Mouse (Mus musculus) cerebellum, adult 2 months (tissue): ENCODE data around the gene Nrip3. TPM values are rescaled to one million over a fixed set of nuclear protein-coding genes. Genes with fewer than 3 reads are reported as not detected.

Source experiments
- DNase-seq, 2 experiments: peaks; one replicate each; pipeline ENCODE4 v3.0.0; 2021
- H3K27ac ChIP-seq: fragments of 200-500 bp; 2 replicates; pipeline ENCODE4 v1.5.1; 2012; ENCODE audit warnings: low read length, control low read depth, inconsistent platforms; ENCODE audit not compliant: insufficient read depth
- H3K27me3 ChIP-seq: fragments of 200-500 bp; 2 replicates; pipeline ENCODE4 v1.6.1; 2012; ENCODE audit warnings: inconsistent platforms, mild to moderate bottlenecking, low read length, moderate library complexity; ENCODE audit not compliant: control insufficient read depth, insufficient read depth
- H3K4me1 ChIP-seq: fragments of 200-500 bp; 2 replicates; pipeline ENCODE4 v1.6.1; 2011; ENCODE audit warnings: low read length; ENCODE audit not compliant: control insufficient read depth, insufficient read depth
- H3K4me3 ChIP-seq: fragments of 200-500 bp; replicated peaks from 2 replicates; pipeline ENCODE3; 2011; ENCODE audit warnings: mild to moderate bottlenecking, low read depth, low read length, control low read depth; ENCODE audit not compliant: insufficient read depth
- CTCF ChIP-seq: fragments of 200-500 bp; IDR thresholded peaks from 2 replicates; pipeline ENCODE4 v1.5.1; 2011; ENCODE audit warnings: low read depth, mild to moderate bottlenecking, control low read depth, low read length, moderate library complexity, borderline replicate concordance; ENCODE audit not compliant: insufficient read depth
- POLR2A ChIP-seq: fragments of 200-500 bp; IDR thresholded peaks from 2 replicates; pipeline ENCODE4 v1.6.1; 2011; ENCODE audit warnings: low read length, control low read depth, borderline replicate concordance; ENCODE audit not compliant: insufficient read depth
- WGBS: fragments of 180-500 bp; shearing (Covaris S2); methylation state at CpG from one replicate; pipeline ENCODE4 v1.1.7; 2018; 5-methylcytosine and 5-hydroxymethylcytosine counted together
- polyA plus RNA-seq: library from polyadenylated mRNA; depleted of rRNA; stranded (reverse); fragments of >200 nt; gene quantifications from 2 replicates; pipeline ENCODE4 v1.2.3, GENCODE M21; 2012

Nrip3 gene
- polyA plus RNA-seq, 1 experiment, result 52.8 TPM

GRCm38 (mm10) chr7:109764009-109764408 is 17.8 kb downstream of the Nrip3 start:
- no peaks in the 10 kb centered on the region for H3K27me3 ChIP-seq
- no peak for DNase-seq
- no peaks in the 10 kb centered on the region for H3K4me1 ChIP-seq
- H3K4me3 ChIP-seq, result no peak overlapping the region
- no peak overlapping the region for H3K27ac ChIP-seq
- no peak for TF ChIP-seq CTCF
- TF ChIP-seq POLR2A, result no peak
- WGBS, result 77% methylated on average over 2 of the region's 2 CpGs

- Histone ChIP-seq H3K27ac (no peak overlapping the region), H3K27me3 (no peaks in the 10 kb centered on the region; the same call in 1 of the 2 replicates), H3K4me1 (no peaks in the 10 kb centered on the region), H3K4me3 (no peak overlapping the region)
- no peak for DNase-seq
- TF ChIP-seq CTCF (no peak), POLR2A (no peak)
- WGBS, result 95% methylated on average over 3 of the region's 3 CpGs
These were observed 25.5 kb downstream of the Nrip3 start for GRCm38 (mm10) chr7:109756291-109756690.

- Histone ChIP-seq H3K27ac (no peak overlapping the region), H3K27me3 (no peaks in the 10 kb centered on the region; the same call in 1 of the 2 replicates), H3K4me3 (no peak overlapping the region), H3K4me1 (peaks cover 2% of the 10 kb centered on the region; the same call in 1 of the 2 replicates)
- 93% methylated on average over 8 of the region's 8 CpGs for WGBS
- no peak for DNase-seq
- no peak for TF ChIP-seq POLR2A
- TF ChIP-seq CTCF, result no peak
These were observed 27.8 kb downstream of the Nrip3 start for GRCm38 (mm10) chr7:109754034-109754433.

- H3K27ac ChIP-seq, result peak within 1 kb of the TSS; percentile 94
- DNase-seq, result peak; percentile 81 to 88
- peaks cover 2% of the 10 kb centered on the region; the same call in 1 of the 2 replicates for H3K4me1 ChIP-seq
- WGBS, result under 1% methylated on average over 74 of the region's 74 CpGs
- TF ChIP-seq CTCF (no peak), POLR2A (no peak; the same call in none of the 2 replicates)
- H3K4me3 ChIP-seq, result peak within 1 kb of the TSS; percentile 96
- no peaks in the 10 kb centered on the region; the same call in 1 of the 2 replicates for H3K27me3 ChIP-seq
These were observed 29.6 kb downstream of the Nrip3 start, which contains the start of gene Tmem9b for GRCm38 (mm10) chr7:109752008-109752925. Gene Tmem9b (minus strand): TSS chr7:109752875.

- no peak for DNase-seq
- 1% methylated on average over 13 of the region's 13 CpGs for WGBS
- no peaks in the 10 kb centered on the region; the same call in 1 of the 2 replicates for H3K27me3 ChIP-seq
- H3K4me1 ChIP-seq, result peaks cover 2% of the 10 kb centered on the region; the same call in 1 of the 2 replicates
- H3K27ac ChIP-seq, result peak overlapping the region; percentile 94
- TF ChIP-seq POLR2A (no peak), CTCF (no peak)
- peak overlapping the region; percentile 96 for H3K4me3 ChIP-seq
These were observed 30.3 kb downstream of the Nrip3 start for GRCm38 (mm10) chr7:109751427-109752007.

- Histone ChIP-seq H3K27ac (no peak overlapping the region), H3K4me1 (peaks cover 2% of the 10 kb centered on the region; the same call in 1 of the 2 replicates), H3K27me3 (no peaks in the 10 kb centered on the region; the same call in 1 of the 2 replicates), H3K4me3 (no peak overlapping the region)
- TF ChIP-seq POLR2A (no peak), CTCF (no peak)
- WGBS, result 49% methylated on average over 1 of the region's 1 CpGs
- no peak for DNase-seq
These were observed 34.1 kb downstream of the Nrip3 start for GRCm38 (mm10) chr7:109747747-109748146.

GRCm38 (mm10) chr7:109741703-109742102 is 40.1 kb downstream of the Nrip3 start:
- TF ChIP-seq POLR2A (no peak), CTCF (no peak)
- 90% methylated on average over 4 of the region's 4 CpGs for WGBS
- Histone ChIP-seq H3K27ac (no peak overlapping the region), H3K4me1 (no peaks in the 10 kb centered on the region), H3K4me3 (no peak overlapping the region), H3K27me3 (no peaks in the 10 kb centered on the region)
- no peak for DNase-seq
